Mouse (Mus musculus) lung, adult 18-20 months (tissue): ENCODE data around the gene Med24.

ENCODE experiments used
- DNase-seq, 2 experiments: peaks; one replicate each; pipeline ENCODE4 v3.0.0; 2022; ENCODE audit warnings: mixed read lengths in 2 of 2

Med24 gene

GRCm38 (mm10) chr11:98729119-98729588 lies at the start of gene Med24:
Gene Med24 (minus strand): TSS chr11:98729435.
- DNase-seq: peak; percentile 92 to 93

GRCm38 (mm10) chr11:98777888-98778287 lies 48.7 kb upstream of the Med24 start:
- no peak for DNase-seq

DNA sequence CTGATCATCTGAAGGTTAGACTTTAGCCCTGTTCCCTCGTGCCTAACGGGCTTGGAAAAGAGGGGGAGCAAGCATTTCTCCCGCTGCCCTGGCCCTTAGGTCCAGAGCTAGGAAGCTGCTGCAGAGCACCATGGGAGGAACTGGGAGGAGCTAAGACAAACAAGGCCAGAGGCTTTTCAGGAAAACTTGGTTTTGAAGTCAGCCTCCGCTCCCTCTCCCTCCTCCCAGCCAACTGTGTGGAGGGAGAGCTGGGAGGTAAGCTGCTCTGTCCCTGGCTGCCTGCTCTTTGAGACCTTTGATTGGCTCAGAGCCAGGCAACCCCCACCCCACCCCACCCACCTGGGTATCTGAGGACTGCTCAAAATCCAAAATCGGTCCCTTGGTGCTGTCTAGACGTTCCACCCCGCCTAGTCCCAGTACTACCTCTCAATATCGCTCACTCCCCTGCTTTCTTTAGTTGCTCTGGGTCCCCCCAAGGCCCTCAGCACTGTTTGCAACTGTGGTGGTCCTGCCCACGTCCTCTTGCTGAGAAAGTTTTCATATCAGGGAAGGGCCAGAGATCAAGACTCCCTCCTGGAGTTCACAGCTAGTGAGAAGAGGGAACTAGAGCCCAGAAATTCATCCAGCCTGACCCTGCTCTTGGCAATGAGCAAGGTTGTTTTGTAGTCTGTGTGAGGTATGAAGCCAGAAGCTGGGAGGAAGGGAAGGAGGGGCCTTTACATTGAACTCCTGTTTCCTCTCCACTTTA lies 47.8 kb upstream of the Med24 start:
- DNase-seq: peak; percentile 74 to 83

GRCm38 (mm10) chr11:98776052-98776764 lies 47.0 kb upstream of the Med24 start:
- no peak for DNase-seq

- DNase-seq: peak; percentile 100
These were observed 46.3 kb upstream of the Med24 start for GRCm38 (mm10) chr11:98775348-98776051.

- no peak for DNase-seq
These were observed 45.5 kb upstream of the Med24 start, which contains the start of gene Nr1d1 for GRCm38 (mm10) chr11:98774582-98775347. Gene Nr1d1 (minus strand): TSS chr11:98775333.

DNA sequence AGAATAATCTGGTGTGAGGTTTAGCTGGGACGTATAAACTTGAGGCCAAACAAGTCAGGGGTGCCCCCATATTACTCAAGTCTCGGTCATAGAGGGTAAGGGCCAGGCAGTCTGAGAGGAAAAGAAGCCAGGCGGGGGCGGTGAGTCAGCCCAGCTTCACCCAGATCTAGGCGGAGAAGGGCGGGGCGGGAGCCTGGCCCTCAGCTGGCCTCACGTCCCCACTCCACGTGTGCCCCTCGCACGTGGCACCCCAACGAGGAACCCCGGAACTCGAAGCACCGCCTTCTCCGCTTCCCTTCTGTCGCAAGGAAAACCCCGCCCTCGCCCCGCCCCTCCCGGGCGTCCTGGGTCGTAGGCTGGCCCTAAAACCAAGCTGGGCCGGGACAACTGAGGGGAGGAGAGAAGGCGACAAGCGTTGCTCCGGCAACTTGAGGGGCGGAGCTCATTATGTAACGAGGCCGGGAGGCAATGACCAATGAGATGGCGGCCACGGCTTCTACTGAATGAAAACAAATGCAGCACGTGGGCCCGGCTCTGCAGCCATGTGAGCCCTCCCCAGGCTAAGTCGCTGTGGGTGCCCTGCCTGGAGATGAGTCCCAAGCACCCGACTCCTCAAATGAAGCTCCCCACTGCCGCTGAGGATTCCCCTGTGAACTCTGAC lies 44.5 kb upstream of the Med24 start:
- peak; percentile 100 for DNase-seq

GRCm38 (mm10) chr11:98772667-98773171 lies 43.5 kb upstream of the Med24 start:
- DNase-seq: peak; percentile 94 to 96

GRCm38 (mm10) chr11:98771844-98772525 lies 42.8 kb upstream of the Med24 start:
- no peak for DNase-seq

DNA sequence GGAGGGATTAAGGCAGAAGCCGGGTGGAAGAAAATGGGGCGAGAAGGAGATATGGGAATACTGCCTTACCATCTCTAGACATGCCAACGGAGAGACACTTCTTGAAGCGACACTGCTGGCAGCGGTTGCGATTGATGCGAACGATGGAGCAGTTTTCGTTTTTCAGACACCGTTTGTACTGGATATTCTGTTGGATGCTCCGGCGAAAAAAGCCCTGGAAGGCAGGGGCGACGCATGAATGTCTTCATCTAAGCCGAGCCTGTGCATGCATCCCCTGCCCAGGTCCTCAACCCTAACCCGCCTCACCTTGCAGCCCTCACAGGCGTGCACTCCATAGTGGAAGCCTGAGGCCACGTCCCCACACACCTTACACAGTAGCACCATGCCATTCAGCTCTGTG lies 41.9 kb upstream of the Med24 start:
- no peak for DNase-seq

DNA sequence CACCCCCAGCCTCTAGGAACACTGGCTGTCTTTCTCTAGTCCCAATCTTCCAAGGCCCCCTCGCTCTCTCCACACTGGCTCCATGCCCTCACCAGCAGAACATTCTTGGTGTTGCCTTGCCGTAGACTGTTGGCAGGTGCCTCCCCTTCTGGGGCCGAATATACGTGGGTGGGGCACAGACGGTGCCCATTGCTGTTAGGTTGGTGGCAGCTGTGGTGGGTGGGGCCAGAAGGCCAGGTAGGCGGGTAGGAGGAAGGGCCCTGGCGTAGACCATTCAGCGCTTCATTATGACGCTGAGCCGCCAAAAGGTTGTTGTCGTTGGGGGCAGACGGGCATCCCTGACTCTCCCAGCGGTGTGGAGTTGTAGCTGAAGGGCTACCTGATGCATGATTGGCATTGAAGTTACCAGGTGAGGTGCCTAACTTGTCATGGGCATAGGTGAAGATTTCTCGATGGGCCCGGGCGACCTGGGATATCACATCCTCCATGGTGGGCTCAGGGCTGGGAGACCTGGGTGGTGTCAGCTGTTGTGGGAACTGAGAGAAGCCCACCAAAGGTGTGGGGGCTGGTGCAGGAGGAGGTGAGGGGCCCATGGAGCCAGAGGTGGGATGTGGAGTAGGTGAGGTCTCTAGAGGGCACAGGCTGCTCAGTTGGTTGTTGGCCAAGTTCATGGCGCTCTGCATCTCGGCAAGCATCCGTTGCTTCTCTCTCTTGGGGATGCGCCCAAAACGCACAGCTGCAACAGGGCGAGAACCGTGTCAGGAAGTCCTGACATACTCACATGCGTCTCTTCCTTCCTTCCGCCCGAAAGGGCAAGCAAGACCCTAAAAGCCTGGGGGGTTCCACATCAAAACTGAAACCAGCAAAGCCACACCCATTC lies 41.1 kb upstream of the Med24 start:
- DNase-seq: no peak

DNA sequence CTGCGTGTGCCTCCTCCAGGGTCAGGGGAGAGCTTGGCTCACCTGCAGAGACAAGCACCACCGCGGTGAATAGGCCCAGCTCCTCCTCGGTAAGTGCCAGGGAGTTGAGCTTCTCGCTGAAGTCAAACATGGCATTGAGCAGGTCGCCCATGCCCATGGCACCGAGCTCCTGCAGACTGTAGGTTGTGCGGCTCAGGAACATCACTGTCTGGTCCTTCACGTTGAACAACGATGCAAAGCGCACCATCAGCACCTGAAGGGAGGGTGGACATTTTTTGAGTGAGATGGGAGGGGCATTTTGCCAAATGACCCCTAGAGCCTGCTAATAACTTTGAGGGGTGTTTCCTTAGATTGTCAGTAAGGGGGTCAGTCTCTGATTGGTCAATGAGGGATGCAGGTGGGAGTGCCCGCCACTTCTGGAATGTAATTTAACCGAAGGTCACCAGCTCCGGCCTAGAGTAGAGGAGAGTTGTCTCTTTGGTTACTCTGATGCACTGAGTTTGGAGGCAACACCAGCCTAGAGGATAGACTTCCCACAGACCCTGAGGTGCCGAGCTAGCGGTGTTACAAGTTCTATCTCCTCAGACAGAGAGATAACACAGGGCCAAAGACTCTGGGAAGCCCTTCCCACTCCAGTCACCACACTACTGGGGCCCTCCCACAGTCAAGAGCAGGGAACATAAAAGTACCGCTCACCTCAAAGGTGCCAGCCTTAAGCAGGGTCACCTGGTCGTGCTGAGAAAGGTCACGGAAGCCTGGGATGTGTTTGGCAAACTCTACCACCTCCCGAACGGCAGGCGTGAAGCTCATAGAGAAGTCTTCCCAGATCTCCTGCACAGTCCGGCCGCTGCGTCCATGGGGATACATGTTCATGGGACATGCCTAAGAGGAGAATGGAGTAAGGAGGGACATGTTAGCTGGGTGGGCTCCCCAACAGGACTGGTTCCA lies 40.0 kb upstream of the Med24 start:
- no peak for DNase-seq

DNA sequence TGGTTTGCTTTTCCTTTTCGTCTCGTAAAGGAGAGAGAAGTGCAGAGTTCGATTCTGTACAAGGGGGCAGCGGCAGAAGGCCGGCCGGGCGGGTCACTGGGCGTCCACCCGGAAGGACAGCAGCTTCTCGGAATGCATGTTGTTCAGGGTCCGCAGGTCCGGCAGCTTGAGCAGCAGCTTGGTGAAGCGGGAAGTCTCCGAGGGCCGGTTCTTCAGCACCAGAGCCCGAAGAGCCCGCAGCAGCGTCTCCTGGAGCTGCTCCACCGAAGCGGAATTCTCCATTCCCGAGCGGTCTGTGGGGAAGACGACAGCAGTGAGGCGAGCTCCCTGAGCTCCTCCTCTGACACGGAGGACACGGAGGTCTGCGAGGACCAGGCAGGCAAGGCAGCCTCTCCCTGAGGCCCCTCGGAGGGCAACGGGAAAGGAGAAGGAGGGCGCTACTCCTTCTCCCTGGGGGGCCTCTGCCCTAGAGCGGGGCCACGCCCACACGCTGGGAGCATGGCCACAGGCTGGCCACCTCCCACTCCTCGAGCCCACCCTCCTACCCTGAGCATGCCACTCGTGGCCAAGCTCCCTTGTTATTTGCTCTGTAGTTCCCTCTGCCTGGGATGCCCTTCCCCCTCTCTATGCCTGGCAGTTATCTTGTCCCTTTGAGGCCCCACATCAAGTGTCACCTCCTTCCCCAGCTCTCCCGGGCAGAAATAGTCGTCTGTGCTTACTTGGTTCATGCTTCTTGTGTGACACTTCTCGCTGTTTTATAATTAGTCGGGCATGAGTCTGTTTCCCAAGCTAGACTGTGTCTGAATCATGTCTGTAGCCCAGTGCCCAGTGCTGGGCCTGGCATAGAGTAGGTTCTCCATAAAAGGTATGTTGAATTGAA lies 39.1 kb upstream of the Med24 start:
- no peak for DNase-seq

DNA sequence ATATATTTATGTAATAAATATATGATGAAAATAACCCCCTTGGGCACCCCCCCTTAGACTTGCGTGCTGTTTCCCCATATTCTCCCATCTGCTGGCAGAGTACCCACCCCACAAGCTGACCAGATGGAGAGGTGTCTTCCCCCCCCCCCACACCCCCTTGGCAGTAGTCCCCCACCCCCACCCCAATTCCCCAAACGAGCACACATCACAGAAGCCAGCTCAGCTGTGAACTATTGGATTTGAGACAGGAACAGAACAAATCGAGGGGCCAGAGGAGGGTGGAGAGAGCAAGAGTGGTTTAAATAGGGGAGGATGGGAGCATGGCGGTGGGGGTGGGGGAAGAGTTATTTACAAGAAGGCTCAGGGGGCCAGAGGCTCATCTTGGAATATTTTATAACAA lies 38.5 kb upstream of the Med24 start:
- DNase-seq: no peak

GRCm38 (mm10) chr11:98767276-98767675 lies 38.0 kb upstream of the Med24 start:
- no peak for DNase-seq

- no peak for DNase-seq
These were observed 37.6 kb upstream of the Med24 start for GRCm38 (mm10) chr11:98766816-98767215.

GRCm38 (mm10) chr11:98766346-98766745 lies 37.1 kb upstream of the Med24 start:
- DNase-seq: no peak
